Mouse (Mus musculus): ENCODE results near the gene Gm10322. TPM values are rescaled to one million over a fixed set of nuclear protein-coding genes. Genes with fewer than 3 reads are reported as not detected.
A peak's percentile ranks its signal among the peaks of the same experiment; 100 is the strongest.

Gene Gm10322
- not detected in 2 replicates for polyA plus RNA-seq (2015; fragmentation: Nextera tagmentation; extraction: Ambion mirVana)

DNA sequence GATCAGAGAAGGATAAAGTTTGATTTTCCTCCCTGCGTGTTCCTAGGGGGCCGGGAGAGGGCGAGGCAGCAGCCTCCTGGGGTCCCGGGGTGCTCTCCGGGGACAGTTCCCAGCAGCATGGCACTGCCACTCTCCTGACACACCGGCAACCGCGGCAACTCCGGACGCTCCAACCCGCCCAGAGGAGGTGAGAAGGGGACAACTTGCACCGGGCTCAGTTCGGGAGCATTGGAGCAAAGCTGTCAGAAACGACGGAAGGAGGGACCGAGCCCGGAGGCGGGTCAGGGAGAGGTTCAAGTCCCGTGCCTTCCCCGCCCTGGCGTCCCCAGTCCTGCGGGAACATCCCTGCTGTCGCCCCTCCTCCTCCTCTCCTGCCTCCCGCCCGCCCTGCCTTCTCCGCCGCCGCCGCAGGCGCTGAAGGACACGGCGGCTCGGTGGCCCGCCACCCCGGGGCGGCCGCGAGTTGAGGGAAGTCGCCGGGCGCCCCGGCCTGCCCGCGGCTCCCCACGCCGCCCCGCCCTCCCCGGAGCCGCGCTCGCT, at the start of gene Gm10322:
Gm10322 (plus strand) TSS at position 83 of the 540 bp plus-strand sequence.
- DNase-seq (ENCODE audit: low spot score), result peak; percentile 66

DNA sequence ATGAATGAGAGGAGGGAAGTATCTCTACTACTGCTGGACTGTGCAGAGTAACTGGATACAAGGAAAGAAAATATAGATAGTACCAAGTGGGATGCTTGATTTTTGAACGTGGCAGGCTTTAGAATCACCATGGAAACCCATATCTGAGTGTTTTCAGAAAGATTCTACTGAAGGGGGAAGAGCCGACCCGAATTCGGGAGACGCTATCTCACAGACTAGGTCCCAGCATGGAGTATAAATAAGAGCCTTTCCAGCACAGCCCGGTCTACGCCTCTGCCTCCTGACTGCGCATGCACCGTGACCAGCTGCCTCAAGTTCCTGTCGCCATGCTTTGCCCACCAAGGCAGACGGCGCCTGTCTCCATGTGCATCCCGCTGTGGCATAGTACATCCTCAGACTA, 48.9 kb upstream of the Gm10322 start:
- no peak for DNase-seq (ENCODE audit: low spot score)

DNA sequence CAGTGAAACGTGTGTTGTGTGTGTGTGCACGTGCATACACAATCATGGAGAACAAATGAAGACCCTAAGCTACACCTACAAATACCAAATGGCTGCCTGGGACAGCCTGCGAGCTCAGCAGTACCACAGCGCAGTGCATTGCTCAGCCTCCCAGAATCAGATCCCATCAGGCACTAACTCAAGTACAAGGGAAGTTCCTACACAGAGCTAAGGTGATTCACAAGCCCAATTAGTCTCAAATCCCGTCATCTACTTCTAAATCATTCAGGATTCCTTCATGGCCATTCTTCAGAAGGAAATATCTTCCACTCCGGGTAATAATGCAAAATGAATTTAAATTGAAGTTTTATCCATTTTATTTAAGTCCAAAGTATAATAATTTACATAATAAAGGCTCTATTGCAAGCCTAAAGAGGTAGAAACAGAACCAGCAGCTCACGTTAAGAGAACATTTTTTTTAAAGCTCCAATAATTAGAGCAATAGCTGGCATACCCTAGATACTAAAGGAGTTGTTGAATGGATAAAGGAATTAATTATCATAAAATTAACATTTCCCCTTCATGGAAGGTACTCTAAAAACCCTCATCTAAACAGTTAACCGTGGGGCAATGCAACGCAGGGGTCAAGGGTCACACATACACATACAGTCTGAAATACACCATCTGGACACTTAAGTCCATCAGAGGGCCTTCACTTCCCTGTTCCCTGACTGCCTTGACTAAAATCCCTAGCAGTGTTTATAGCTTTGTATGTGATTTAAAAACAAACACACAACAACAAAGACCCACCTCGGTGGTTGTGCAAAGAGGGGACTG, 47.0 kb upstream of the Gm10322 start:
- DNase-seq (ENCODE audit: low spot score), result no peak

DNA sequence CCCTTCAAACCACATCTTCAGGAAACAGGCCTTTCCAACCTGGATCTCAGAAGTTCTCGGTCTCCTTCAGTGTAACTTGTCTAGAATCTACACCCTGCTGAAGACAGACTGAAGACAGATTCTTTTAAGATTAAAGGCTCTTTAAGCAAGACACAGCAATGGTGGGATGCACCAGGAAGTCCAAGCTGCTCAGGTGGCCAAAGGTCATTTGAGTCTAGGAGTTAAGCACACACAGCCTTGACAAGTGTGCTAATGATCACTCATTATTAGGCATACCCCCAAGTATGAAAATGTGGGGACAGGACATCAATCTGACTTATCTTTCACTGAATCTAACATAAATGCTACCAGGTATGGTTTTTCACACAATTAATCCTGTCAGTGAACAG, 46.4 kb upstream of the Gm10322 start:
- DNase-seq (ENCODE audit: low spot score), result no peak

DNA sequence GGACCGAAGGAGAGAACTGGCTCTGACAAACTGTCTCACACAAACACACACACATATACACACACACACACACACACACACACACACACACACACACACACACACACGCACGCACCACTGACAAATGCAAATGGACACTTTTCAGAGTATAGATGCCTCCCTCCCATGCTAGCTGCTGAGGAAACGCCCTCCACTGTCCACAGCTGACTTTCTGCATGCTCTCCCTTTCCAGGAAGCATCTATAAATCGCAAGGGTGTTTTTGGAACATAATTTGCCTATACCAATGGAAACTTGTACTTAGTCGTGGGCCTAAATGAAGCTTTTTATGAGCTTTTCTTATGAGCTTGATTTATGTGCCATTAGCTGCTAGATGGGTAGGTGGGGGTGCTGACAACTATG, 45.5 kb upstream of the Gm10322 start:
- DNase-seq (ENCODE audit: low spot score), result no peak

DNA sequence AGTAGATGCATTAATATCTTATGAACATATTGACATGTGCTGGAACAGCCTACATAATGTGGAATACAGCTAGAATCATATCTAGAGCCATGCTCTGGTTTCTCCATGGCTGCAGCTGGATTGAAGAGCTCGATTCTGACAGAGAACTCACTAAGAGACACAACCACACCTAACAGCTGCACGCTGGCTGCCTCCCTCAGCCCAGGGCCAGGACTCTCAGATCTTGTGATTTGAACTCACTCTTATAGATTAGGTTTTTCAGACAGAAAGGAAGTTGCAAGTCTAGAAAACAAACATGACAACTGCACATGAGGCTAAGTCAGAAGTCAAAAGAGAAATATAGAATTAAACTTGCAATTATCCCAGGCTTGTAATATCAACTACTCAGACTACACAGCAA, 45.1 kb upstream of the Gm10322 start:
- DNase-seq (ENCODE audit: low spot score), result peak; percentile 65

DNA sequence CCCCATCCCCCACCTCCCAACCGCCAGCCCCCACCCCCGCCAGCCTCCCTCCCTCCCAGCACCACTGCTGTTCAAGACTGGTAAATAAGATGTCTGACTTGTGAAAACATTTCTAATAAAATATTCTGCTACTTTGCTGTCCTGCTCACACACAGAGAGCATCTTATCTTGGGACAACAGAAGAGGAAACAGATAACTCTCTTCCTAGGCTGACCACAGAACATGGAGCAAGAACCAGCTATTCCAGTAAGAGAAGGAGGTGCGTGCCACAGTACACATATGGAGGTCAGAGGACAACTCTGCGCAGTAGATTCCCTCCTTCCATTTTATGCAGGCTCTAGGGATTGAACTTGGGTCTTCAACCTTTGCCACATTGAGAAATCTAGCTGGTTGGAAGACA, 44.6 kb upstream of the Gm10322 start:
- no peak for DNase-seq (ENCODE audit: low spot score)

DNA sequence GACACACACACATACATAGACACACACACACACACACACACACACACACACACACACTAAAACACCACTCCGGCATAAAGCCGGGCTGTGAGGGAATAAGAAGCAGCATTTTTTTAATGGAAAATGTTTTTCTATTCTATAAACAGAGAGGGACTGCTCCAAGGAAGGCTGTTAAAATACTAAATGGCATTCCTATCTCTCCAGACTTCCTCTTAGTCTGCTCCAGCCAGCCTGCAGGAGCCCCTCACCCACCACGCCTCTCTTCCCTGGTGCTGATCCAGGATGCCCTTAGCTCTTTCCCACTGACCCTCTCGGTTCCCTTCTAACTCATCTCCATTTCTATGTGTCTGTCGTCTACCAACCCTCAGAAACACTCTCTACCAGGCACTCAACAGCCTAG, 43.9 kb upstream of the Gm10322 start:
- no peak for DNase-seq (ENCODE audit: low spot score)

DNA sequence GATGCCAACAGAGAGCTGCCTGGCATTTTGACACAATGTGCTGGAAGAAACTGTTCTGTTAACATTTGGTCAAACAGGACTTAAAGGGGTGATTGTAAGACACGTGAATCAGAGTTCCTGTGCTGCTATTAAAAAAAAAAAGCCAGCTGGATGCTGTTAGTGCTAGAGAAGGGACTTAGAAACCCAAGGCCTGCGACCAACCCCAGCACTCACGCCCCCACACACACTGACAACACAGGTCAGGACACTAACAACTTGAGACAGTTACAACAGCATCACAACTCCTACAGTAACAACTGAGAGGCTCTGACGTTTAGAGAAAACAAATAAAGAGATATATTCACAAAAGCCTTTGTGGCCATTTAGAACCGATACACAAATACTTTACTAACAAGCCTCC, 39.6 kb upstream of the Gm10322 start:
- no peak for DNase-seq (ENCODE audit: low spot score)

DNA sequence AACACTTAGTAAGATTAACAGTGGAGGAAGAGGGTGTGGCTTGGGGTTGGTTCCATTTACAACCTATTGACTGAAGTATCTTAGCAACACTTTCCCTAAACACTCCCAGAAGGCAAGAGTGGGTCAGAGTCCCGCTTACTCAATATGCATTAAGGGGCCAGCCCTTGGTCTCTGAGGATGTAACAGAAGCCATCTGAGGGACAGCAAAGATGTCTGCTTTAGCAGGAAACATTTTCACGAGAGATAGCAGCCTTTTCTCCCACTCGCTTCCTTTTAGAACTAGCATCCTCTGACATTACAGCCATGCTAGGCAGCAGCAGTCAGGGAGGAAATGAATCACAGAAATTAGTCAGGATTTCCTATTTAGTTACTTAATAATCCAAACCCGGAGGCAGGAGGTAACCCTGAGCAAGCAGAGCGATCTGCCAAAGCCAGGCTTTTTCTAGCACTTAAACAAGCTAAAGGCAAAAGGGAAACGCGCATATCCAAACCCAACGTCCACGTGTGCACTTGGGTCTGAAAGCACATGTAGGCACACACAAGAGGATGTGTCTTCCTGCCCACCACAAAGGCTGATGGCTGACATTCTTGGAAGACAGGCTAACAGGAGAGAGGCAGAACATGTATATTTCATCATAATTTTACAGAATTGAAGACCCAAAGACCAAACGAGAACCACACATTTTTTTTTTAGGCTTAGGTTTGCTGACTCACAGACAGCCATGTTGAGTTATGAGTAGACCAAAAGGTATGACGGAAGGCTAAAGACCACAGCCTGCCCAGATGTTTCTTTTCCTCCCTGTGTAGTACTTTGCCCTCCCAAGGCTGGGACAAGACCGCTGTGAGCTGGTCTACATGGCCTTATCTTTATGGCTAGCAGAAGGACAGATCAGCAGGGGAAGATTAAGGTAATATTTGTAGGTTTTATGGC, 37.7 kb upstream of the Gm10322 start:
- peak; percentile 26 for DNase-seq (ENCODE audit: low spot score)

DNA sequence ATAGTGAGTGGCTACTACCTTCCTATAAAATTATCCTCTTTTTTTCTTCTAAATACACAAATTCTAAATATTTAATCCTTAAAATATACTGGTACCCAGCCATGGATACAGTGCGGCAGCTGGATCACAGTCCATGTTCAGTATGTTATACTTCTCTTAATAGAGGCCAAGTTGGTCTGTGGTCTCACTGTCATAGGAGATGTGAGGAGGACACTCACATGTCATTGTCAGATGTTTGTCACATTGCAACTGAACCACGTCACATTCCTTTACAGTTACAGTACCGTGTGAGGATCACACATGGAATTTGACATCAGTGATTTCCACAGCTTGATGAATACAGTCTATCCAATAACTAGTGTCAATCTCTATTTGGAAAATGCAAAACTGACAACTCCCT, 36.2 kb upstream of the Gm10322 start:
- DNase-seq (ENCODE audit: low spot score), result no peak

DNA sequence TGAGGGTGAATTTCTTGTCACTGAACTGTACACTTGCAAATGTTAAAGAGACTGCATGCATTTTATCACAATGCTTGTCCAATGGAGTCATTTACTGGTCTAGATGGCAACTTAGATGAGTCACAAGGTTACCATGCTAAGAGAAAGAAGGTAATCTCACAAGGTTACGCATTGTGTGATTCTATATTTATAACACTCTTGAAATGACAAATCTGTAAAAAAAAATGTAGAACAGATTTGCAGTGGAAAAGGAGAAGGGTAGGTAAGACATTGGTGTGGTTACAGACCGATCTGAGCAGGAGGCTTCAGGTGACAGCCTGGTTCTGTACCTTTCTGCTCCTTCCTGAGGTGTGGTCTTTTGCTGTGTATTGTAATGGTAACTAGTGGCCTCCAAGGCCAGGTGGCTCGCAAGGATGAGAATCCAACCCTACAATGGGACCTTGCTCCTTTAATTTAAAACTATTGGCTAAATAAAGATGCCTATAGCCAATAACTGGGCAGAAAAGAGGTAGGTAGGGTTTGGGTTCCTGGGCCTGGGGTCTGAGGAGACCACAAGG, 35.2 kb upstream of the Gm10322 start:
- DNase-seq (ENCODE audit: low spot score), result no peak

DNA sequence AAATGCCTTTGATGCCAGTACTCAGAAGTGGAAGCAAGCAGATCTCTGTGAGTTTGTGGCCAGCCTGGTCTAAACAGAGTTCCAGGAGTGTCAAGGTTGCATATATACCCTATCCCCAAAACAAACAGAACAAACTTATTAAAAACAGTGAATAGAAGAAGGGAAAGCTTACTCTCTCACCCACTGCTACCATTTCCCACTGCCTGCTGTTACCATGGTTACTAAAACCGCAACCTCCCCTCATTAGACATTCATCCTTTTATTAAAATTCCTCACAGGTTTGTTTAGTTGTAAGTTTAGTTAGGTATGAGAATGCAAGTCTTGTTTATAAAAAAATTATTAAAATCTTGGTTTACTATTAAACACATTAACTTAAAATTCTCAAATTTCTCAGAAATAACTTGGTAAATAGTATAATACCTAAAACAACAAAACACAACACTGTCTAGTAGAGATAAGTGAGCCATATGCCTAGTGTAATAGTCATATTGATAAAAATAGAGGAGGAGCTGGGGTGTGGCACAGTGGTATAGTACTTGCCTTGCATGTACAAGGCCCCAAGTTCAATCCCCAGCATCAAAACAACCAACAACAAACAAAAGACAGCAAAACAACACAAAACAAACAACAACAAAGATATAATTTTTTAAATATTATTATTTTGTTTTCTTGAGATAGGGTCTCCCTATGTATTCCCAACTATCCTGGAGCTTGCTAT, 33.9 kb upstream of the Gm10322 start:
- no peak for DNase-seq (ENCODE audit: low spot score)

DNA sequence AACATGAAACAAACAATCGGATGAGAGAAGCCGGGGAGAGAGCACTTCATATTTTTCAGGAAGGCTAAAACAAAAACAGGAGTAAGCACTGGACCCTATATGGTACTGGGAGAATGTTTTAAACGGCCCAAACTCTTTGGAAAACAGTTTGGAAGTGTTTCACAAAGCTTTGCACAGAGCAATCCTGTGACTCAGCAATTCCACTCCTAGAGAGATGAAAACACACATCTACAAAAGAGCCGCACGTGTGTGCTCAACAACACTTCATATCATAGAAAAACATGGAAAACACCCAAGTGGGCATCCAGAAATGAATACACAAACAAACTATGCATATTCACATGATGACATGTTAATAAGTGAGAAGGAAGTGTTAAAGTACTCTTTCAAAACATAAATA, 30.2 kb upstream of the Gm10322 start:
- DNase-seq (ENCODE audit: low spot score), result no peak

DNA sequence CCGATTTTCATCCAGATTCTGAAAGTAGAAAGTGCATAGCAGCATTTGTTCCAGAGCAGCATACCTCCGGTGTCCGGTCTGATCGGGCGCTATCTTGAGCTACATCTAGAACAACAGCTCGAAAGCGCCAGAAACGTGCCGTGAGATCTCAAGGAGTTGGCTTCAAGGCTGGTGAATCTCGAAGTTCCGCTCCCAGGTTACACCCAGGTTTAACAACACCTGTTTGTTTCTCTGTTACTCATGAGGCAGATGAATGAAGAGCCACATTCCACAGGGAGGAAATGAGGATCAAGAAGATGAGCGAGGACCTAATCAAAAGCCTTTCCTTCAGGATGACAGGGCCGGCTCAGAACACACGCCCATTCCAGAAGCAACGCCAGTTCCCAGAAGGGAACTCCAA, 29.0 kb upstream of the Gm10322 start:
- no peak for DNase-seq (ENCODE audit: low spot score)

DNA sequence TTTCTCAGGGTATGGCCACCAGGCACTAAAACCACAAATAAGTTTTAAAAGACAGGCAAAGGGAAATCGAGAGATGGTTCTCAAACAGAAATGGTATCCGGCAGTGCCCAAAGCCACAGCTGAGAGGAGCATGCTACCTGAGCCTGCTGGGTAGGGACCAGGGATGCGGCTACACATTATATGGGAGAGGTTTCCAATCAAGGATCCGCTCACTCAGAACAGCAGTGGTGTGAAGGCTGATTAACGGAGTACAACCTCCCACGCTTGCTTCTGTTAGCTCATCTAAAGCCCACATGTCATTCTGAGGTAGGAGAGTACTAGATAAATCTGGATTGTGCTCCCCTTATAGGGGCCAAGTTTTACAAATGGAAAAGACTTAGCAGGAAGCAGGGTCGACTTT, 27.7 kb upstream of the Gm10322 start:
- no peak for DNase-seq (ENCODE audit: low spot score)

DNA sequence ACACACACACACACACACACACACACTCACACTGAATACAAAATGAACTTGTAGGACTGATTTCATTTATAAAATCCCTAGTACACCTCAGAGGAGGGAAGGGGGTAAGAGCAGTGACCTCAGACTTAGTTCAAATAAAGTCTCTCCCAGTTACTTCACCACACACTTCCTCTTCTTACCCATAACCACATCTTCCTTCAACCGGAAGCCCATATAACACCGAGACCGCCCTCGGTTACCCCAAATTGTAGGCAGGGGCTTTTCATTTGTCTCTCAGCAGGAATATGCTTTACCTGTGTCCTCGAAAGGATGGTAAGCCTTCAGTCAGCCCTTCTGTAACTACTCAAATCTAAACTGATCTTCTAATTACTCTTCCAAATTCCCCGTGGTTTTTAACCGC, 26.4 kb upstream of the Gm10322 start:
- DNase-seq (ENCODE audit: low spot score), result peak; percentile 71

DNA sequence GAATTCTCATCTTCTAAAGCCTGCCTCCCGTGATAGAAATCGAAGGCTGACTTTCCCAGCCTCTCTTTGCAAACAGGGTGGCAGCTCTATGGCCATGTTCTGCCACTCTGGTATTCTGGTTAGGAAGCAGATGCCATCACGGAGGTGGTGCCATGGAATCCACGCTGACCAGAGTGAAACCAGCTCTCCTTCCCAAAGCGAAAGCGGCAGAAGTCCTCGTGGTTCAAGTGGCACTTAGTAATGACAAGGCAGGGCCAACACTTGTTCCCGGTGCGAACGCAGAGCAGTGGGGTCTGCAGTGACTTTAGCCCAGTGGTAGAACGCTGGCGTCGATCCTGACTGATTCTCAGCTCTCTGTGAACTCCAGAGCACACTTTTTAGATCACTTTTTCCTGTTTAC, 26.0 kb upstream of the Gm10322 start:
- no peak for DNase-seq (ENCODE audit: low spot score)

DNA sequence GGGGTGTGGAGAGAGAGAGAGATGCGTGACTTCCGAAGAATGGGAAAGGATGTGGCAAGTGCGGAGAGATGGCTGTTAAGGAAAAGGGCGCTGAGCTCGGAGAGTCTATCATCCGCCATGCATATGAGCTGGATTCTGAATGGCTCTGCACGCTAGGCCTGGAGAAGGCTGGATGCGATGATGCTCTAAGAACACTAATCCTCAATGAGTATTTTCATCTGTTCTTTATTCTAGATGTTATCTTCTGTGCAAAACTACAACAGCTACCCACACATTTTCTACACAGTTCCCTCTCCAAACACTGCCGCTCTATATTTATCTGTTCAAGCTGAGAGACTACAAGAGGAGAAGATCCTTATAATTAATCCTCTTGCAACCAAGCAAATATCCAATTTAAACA, 25.3 kb upstream of the Gm10322 start:
- DNase-seq (ENCODE audit: low spot score), result no peak

DNA sequence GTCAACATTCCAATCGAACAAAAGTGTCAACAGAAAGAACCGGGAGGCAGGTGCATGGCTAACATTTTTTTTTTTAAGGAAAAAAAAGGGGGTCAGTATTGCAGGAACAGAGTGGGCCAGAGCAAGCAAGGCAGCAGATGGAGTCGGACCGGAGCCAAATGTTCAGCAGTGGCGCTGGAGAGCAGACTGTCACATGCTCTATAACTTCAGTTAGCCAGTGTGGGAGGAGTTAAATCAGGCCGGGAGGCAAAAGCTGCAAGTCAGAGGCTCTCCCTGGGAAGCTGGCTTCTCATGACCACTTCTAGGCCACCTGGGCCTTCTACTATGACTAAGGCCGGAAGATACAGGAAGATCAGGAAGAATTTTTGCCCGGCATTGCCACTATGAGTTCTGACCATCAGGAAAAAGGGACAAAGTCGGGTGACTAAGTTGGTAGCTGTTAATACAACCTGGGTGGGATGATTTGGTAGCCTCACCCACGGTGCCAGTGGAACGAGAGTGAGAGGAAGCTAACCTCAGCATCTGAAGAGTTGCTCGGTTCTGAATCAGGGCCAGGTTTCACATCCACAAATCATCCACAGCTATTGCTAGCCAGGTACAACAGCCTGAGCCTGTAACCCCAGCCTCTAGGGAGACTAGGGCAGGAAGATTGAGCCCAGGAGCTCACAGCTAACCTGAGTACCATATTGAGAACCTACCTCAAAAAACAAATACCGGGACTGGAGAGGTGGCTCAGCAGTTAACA, 21.9 kb upstream of the Gm10322 start:
- DNase-seq (ENCODE audit: low spot score), result no peak
